Mouse (Mus musculus) limb, embryonic 13.5 days (tissue): Measurements from ENCODE around the gene Pde8b. TPM values are rescaled to one million over a fixed set of nuclear protein-coding genes. Genes with fewer than 3 reads are reported as not detected.

Experiments used
- ATAC-seq: fragments of 200-750 bp; cut with Nextera tagmentation; 2 replicates; pipeline ENCODE4 v1.8.0; 2017; ENCODE audit warnings: low read depth, moderate number of reproducible peaks, moderate TSS enrichment; ENCODE audit not compliant: low FRiP score
- H3K27ac ChIP-seq: fragments of 300-500 bp; sonication (generic); 2 replicates; pipeline ENCODE4 v1.5.1; 2015; ENCODE audit warnings: inconsistent platforms, mild to moderate bottlenecking, moderate library complexity
- H3K27me3 ChIP-seq: fragments of 300-500 bp; sonication (generic); 2 replicates; pipeline ENCODE4 v1.6.1; 2015; ENCODE audit warnings: mild to moderate bottlenecking, inconsistent platforms
- H3K36me3 ChIP-seq: fragments of 300-500 bp; sonication (generic); 2 replicates; pipeline ENCODE4 v1.6.1; 2015; ENCODE audit warnings: inconsistent platforms, mild to moderate bottlenecking, moderate library complexity
- H3K4me1 ChIP-seq: fragments of 300-500 bp; sonication (generic); 2 replicates; pipeline ENCODE4 v1.6.1; 2015; ENCODE audit warnings: inconsistent platforms
- H3K4me2 ChIP-seq: fragments of 300-500 bp; sonication (generic); replicated peaks from 2 replicates; pipeline ENCODE4 v1.6.1; 2015; ENCODE audit warnings: inconsistent platforms, mild to moderate bottlenecking, moderate library complexity
- H3K4me3 ChIP-seq: fragments of 300-500 bp; sonication (generic); 2 replicates; pipeline ENCODE4 v1.5.1; 2015; ENCODE audit warnings: moderate library complexity, mild to moderate bottlenecking, inconsistent platforms
- H3K9ac ChIP-seq: fragments of 300-500 bp; sonication (generic); 2 replicates; pipeline ENCODE4 v1.6.1; 2015; ENCODE audit warnings: mild to moderate bottlenecking, inconsistent platforms
- H3K9me3 ChIP-seq: fragments of 300-500 bp; sonication (generic); 2 replicates; pipeline ENCODE4 v1.6.1; 2016; ENCODE audit warnings: inconsistent platforms
- WGBS: fragments of 180-500 bp; shearing (Covaris S2); methylation state at CpG from one replicate; pipeline ENCODE4 v1.1.7; 2015; 5-methylcytosine and 5-hydroxymethylcytosine counted together
- polyA plus RNA-seq: library from polyadenylated mRNA; unstranded; fragments of >200 nt; fragmentation: Nextera tagmentation; extraction: Ambion mirVana; gene quantifications from 2 replicates; pipeline ENCODE4 v1.2.1, GENCODE M21; 2015

Pde8b gene
- polyA plus RNA-seq, 1 experiment from 2014 or later, result 3.5 TPM

DNA sequence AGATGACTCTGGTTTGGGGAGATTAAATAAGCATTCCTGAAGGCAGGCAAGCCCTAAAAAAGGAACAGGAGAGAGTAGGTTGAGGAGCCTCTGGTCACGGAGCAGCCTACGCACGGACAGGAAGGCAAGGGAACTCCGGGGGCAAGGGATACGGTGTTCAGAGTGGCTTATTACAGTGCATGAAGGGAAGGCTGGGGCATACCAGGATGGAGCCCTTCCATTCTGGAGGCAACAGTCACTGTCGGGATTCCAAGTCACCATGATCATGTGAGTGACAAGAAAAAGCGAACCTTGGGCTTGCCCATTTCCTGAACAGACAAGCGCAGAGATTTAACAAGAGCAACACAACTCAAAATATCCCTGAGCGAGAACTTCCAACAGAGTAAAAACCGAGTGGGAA, 123.3 kb downstream of the Pde8b start:
- no peak overlapping the region for H3K9ac ChIP-seq
- 85% methylated on average over 10 of the region's 10 CpGs for WGBS
- no peak overlapping the region for H3K4me2 ChIP-seq
- no peaks in the 10 kb centered on the region for H3K9me3 ChIP-seq
- H3K4me3 ChIP-seq, result no peak overlapping the region
- H3K36me3 ChIP-seq, result no peaks in the 10 kb centered on the region
- ATAC-seq, result no peak
- no peaks in the 10 kb centered on the region for H3K27me3 ChIP-seq
- H3K27ac ChIP-seq, result no peak overlapping the region
- H3K4me1 ChIP-seq, result 0 out of 2 replicates have a peak, but pooled peaks cover 4% of the 10 kb centered on the region

DNA sequence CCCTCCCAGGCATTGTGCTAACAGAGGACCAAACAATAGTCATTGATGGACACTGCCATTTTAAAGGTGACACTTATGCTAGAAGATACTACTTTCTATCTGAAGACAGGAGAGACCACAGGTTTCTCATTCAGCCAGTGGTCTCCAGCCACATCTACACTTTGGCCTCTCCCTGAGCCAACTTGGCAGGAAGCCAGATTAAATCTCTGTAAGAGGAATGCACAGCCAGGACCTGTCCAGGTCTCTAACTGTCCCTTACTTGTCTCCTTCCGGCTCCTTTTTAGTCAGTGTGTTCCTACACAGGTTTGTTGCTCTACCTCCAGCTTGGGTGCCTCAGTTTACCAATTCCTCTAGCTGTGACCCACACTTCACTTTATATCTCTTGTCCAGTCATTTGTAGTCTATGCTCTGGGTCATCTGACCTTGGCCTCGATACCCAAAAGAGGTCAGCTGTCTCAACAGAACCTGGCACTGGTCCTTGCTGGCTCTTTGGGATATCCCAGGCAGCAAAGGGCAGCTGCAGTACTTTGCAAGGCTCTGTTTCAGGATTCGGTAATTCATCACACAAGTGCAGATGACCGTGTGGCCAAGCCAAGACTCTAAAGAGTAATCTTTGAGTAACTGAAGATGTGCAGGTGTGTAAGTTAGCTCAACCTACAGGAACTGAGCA, 124.5 kb downstream of the Pde8b start:
- Histone ChIP-seq H3K36me3 (no peaks in the 10 kb centered on the region), H3K4me1 (0 out of 2 replicates have a peak, but pooled peaks cover 4% of the 10 kb centered on the region), H3K27me3 (no peaks in the 10 kb centered on the region), H3K4me3 (no peak overlapping the region), H3K9ac (no peak overlapping the region), H3K9me3 (no peaks in the 10 kb centered on the region), H3K4me2 (no peak overlapping the region), H3K27ac (no peak overlapping the region)
- 93% methylated on average over 4 of the region's 4 CpGs for WGBS
- ATAC-seq, result no peak

DNA sequence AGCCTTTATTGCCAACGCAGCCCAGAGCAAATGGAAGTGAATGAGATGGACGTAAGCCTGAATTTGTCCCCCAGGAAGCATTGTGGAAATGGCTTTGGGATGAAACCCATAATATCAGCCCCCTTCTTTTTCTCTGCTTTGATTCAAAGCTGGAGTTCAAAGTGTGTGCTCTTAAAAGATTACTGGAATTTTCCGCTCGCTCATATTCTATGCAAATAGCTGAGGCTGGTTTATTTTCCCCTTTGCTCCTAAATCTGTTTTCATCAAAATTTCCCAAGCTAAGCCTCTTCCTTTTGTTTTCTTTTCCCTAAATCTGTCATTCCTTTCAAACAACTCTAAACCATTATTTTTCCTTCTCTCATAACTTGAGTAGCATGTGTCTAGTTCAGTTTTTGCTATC, 129.6 kb downstream of the Pde8b start:
- H3K4me3 ChIP-seq, result no peak overlapping the region
- no peak overlapping the region for H3K4me2 ChIP-seq
- ATAC-seq, result no peak
- H3K27ac ChIP-seq, result no peak overlapping the region
- no peaks in the 10 kb centered on the region for H3K27me3 ChIP-seq
- no peaks in the 10 kb centered on the region for H3K4me1 ChIP-seq
- H3K9me3 ChIP-seq, result no peaks in the 10 kb centered on the region
- H3K9ac ChIP-seq, result no peak overlapping the region
- WGBS, result 84% methylated on average over 4 of the region's 4 CpGs
- no peaks in the 10 kb centered on the region for H3K36me3 ChIP-seq

DNA sequence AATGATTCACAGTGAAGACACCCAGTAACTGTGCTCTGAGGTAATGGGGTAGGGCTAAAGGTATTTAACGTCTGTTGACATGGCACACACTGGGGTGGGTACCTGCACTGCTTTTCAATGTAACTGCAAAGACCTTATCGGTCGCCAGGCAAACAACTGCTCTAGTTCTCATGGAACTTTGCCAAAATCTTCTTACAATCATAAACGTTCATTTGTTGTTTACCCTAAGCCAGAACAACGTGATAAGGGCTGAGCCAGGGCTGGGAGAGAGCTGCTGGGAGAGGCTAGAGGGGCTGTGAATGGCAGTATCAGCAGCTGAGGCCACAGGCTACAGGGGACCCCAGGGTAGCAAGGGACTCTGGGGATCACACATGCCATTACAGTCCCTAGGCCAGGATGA, 136.4 kb downstream of the Pde8b start:
- H3K4me1 ChIP-seq, result no peaks in the 10 kb centered on the region
- no peaks in the 10 kb centered on the region for H3K27me3 ChIP-seq
- no peaks in the 10 kb centered on the region for H3K9me3 ChIP-seq
- 57% methylated on average over 5 of the region's 5 CpGs for WGBS
- H3K27ac ChIP-seq, result no peak overlapping the region
- H3K9ac ChIP-seq, result no peak overlapping the region
- H3K4me3 ChIP-seq, result no peak overlapping the region
- no peak overlapping the region for H3K4me2 ChIP-seq
- H3K36me3 ChIP-seq, result no peaks in the 10 kb centered on the region
- no peak for ATAC-seq

DNA sequence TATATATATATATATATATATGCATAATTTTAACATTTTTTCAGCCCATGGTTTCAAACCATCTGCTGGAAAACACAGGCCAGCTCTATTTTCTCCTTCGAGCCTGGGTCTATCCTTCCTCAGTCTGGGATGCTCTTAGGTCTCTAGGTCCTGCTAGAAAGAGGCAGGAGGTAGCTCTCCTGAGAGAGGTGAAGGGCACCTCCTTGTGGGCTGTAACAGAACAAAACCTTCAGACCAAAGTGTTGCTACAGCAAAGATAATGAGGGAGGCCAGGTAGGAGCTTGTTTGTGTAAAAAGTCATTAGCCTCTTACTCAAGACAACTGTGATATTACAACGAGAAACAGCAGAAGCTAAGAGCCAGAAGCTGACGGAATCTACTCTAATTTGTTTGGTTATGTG, 140.6 kb downstream of the Pde8b start:
- ATAC-seq, result no peak
- no peaks in the 10 kb centered on the region for H3K9me3 ChIP-seq
- no peaks in the 10 kb centered on the region for H3K36me3 ChIP-seq
- H3K4me1 ChIP-seq, result peaks cover 12% of the 10 kb centered on the region; the same call in 1 of the 2 replicates
- no peak overlapping the region for H3K4me2 ChIP-seq
- WGBS, result 38% methylated on average over 3 of the region's 3 CpGs
- H3K9ac ChIP-seq, result no peak overlapping the region
- H3K4me3 ChIP-seq, result no peak overlapping the region
- H3K27ac ChIP-seq, result no peak overlapping the region
- H3K27me3 ChIP-seq, result no peaks in the 10 kb centered on the region

- no peak overlapping the region for H3K27ac ChIP-seq
- no peak for ATAC-seq
- H3K9me3 ChIP-seq, result no peaks in the 10 kb centered on the region
- no peak overlapping the region for H3K4me2 ChIP-seq
- no peak overlapping the region for H3K9ac ChIP-seq
- no peaks in the 10 kb centered on the region for H3K36me3 ChIP-seq
- 39% methylated on average over 7 of the region's 7 CpGs for WGBS
- peaks cover 12% of the 10 kb centered on the region; the same call in 1 of the 2 replicates for H3K4me1 ChIP-seq
- H3K4me3 ChIP-seq, result no peak overlapping the region
- no peaks in the 10 kb centered on the region for H3K27me3 ChIP-seq
These were observed 142.1 kb downstream of the Pde8b start for GRCm38 (mm10) chr13:95108035-95108434.

- Histone ChIP-seq H3K9me3 (no peaks in the 10 kb centered on the region), H3K4me2 (no peak overlapping the region), H3K27me3 (no peaks in the 10 kb centered on the region), H3K27ac (no peak overlapping the region), H3K4me1 (peaks cover 12% of the 10 kb centered on the region; the same call in 1 of the 2 replicates), H3K9ac (no peak overlapping the region), H3K4me3 (no peak overlapping the region), H3K36me3 (no peaks in the 10 kb centered on the region)
- ATAC-seq, result no peak
- WGBS, result 82% methylated on average over 4 of the region's 4 CpGs
These were observed 145.3 kb downstream of the Pde8b start for GRCm38 (mm10) chr13:95104865-95105264.

DNA sequence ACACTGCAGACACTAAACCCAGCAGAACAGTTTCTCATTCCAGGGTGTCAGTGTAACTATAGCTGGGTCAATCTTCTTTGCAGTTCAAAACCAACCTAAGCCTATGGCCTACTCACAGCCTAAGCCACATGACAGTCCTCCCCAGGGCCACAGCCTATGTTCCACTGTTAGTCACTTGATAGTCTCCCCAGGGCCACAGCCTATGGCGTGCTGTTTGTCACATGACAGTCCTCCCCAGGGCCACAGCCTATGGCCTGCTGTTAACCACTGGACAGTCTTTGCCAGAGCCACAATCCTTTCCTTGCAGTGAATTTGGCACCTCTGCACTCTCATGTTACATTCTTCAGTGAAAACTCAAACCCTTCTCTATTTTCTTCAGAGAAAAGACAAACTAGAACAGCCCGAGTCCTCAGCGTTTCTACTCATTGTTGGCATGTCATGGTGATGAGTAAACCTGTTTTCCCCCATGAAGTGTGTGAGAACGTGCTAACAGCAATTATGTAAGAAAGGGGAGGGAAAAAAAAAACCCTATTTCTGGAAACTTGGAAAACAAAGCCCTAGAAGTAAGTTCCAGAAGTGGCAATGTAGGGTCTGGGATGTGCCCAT, 147.0 kb downstream of the Pde8b start:
- H3K4me1 ChIP-seq, result peaks cover 10% of the 10 kb centered on the region; the same call in 1 of the 2 replicates
- H3K4me2 ChIP-seq, result no peak overlapping the region
- no peak overlapping the region for H3K27ac ChIP-seq
- 53% methylated on average over 4 of the region's 4 CpGs for WGBS
- no peaks in the 10 kb centered on the region for H3K9me3 ChIP-seq
- H3K36me3 ChIP-seq, result no peaks in the 10 kb centered on the region
- H3K9ac ChIP-seq, result no peak overlapping the region
- no peak for ATAC-seq
- no peaks in the 10 kb centered on the region for H3K27me3 ChIP-seq
- no peak overlapping the region for H3K4me3 ChIP-seq

GRCm38 (mm10) chr13:95101315-95101714, 148.8 kb downstream of the Pde8b start:
- Histone ChIP-seq H3K27ac (no peak overlapping the region), H3K4me2 (no peak overlapping the region), H3K4me1 (0 out of 2 replicates have a peak, but pooled peaks cover 2% of the 10 kb centered on the region), H3K36me3 (no peaks in the 10 kb centered on the region), H3K9ac (no peak overlapping the region), H3K4me3 (no peak overlapping the region), H3K9me3 (no peaks in the 10 kb centered on the region), H3K27me3 (no peaks in the 10 kb centered on the region)
- WGBS, result 87% methylated on average over 8 of the region's 8 CpGs
- ATAC-seq, result no peak

- H3K4me2 ChIP-seq, result no peak overlapping the region
- H3K4me1 ChIP-seq, result peaks cover 8% of the 10 kb centered on the region
- no peaks in the 10 kb centered on the region for H3K9me3 ChIP-seq
- H3K36me3 ChIP-seq, result no peaks in the 10 kb centered on the region
- 72% methylated on average over 8 of the region's 8 CpGs for WGBS
- H3K27me3 ChIP-seq, result no peaks in the 10 kb centered on the region
- H3K4me3 ChIP-seq, result no peak overlapping the region
- ATAC-seq, result no peak
- no peak overlapping the region for H3K27ac ChIP-seq
- no peak overlapping the region for H3K9ac ChIP-seq
These were observed 151.0 kb downstream of the Pde8b start for GRCm38 (mm10) chr13:95098931-95099720.

DNA sequence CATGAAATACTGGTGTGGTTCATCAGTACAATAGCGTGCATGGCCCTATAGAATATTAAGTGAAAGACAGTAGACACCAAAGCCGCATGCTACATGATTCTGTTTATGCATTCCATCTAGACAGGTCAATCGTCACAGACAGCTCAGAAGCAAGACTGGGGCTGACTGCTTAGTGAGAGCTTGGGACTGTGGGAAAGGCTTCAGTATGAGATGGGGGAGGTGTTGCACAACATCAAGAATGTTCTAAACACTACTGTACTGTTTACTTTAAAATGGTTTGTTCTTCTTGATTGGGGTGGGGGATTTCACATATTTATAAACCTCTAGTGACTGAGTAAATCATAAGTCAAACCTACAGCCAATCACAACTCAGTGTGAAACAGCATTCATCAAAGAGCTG, 153.5 kb downstream of the Pde8b start:
- ATAC-seq, result no peak

GRCm38 (mm10) chr13:95095860-95096259, 154.3 kb downstream of the Pde8b start:
- Histone ChIP-seq H3K4me2 (no peak overlapping the region), H3K36me3 (no peaks in the 10 kb centered on the region), H3K4me3 (no peak overlapping the region), H3K27me3 (no peaks in the 10 kb centered on the region), H3K9ac (no peak overlapping the region), H3K9me3 (no peaks in the 10 kb centered on the region), H3K27ac (no peak overlapping the region), H3K4me1 (peaks cover 15% of the 10 kb centered on the region)
- 51% methylated on average over 10 of the region's 10 CpGs for WGBS
- ATAC-seq, result no peak

More for the DNA sequence above, 153.5 kb downstream of the Pde8b start:
- Histone ChIP-seq H3K27me3 (no peaks in the 10 kb centered on the region), H3K4me2 (no peak overlapping the region), H3K4me1 (peaks cover 11% of the 10 kb centered on the region), H3K27ac (no peak overlapping the region), H3K36me3 (no peaks in the 10 kb centered on the region), H3K4me3 (no peak overlapping the region), H3K9ac (no peak overlapping the region), H3K9me3 (no peaks in the 10 kb centered on the region)
- WGBS, result 76% methylated on average over 3 of the region's 3 CpGs
